Mouse (Mus musculus) embryonic fibroblast, embryonic 13.5 days (primary cell): Measurements from ENCODE around the gene Tcp10b.
"Not testable (repeated sequence)": the region's sequence is repeated elsewhere in the genome, so short reads cannot be mapped to it uniquely, and the experiment has no call there.

Source experiments
- CTCF ChIP-seq: IDR thresholded peaks from 2 replicates; pipeline ENCODE4 v1.5.1; 2011; ENCODE audit warnings: mild to moderate bottlenecking, control low read depth, low read length, moderate library complexity, borderline replicate concordance; ENCODE audit not compliant: insufficient read depth
- POLR2A ChIP-seq: IDR thresholded peaks from 2 replicates; pipeline ENCODE4 v1.6.1; 2011; ENCODE audit warnings: low read depth, mild to moderate bottlenecking, control low read depth, low read length, moderate library complexity

GRCm38 (mm10) chr17:13129324-13129723 is 68.4 kb downstream of the Tcp10b start:
- TF ChIP-seq CTCF, POLR2A: not testable (repeated sequence)
